Mouse (Mus musculus): ENCODE data around the gene Ggt7. TPM values are rescaled to one million over a fixed set of nuclear protein-coding genes. Genes with fewer than 3 reads are reported as not detected.

Ggt7 gene
- polyA plus RNA-seq, 1 experiment from 2014 or later: 0.17 TPM

GRCm38 (mm10) chr2:155515941-155516340, 2.1 kb downstream of the Ggt7 start:
- H3K36me3 ChIP-seq (ENCODE audit: control insufficient read depth, insufficient read depth): no peaks in the 10 kb centered on the region
- H3K4me1 ChIP-seq (ENCODE audit: control insufficient read depth, low read depth, low read length): peaks cover 16% of the 10 kb centered on the region
- H3K4me3 ChIP-seq (ENCODE audit: low read depth, low read length): no peak overlapping the region
- no peak overlapping the region for H3K4me2 ChIP-seq (ENCODE audit: low read depth, low read length)
- H3K27me3 ChIP-seq (ENCODE audit: control insufficient read depth, insufficient read depth, low read depth, low read length): peaks cover 26% of the 10 kb centered on the region
- WGBS (ENCODE audit: insufficient replicate concordance): 4% methylated on average over 1 of the region's 1 CpGs
- ATAC-seq (ENCODE audit: low read depth): no peak
- H3K27ac ChIP-seq (ENCODE audit: low read length): no peak overlapping the region
- no peak overlapping the region for H3K9ac ChIP-seq (ENCODE audit: low read depth, low read length)
- no peaks in the 10 kb centered on the region for H3K9me3 ChIP-seq (replicated peaks; ENCODE audit: control insufficient read depth, low read length)

DNA sequence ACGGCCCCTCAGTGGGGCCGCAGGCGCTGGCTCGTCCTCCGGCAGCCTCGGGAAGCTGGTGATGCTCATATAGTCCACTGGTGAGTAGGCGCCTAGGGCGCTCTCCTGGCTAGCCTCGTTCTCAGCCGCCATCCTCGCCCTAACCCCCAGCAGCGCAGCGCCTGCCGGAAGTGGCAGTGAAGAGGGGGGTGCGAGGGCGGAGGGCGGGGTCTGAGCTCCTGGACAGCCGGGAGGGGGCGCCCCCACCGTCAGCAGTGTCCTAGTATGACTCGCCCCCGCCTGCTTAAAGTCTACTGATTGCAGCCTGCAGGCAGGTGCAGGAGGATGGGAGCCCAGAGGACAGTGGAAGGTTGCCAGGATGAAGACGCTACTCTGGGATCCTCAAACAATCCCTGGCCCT, 3.4 kb downstream of the Ggt7 start:
- WGBS (ENCODE audit: insufficient replicate concordance): 1% methylated on average over 23 of the region's 23 CpGs
- peak overlapping the region; percentile 18; the same call in 1 of the 2 replicates for H3K4me3 ChIP-seq (ENCODE audit: low read depth, low read length)
- H3K27ac ChIP-seq (ENCODE audit: low read length): no peak overlapping the region
- ATAC-seq (ENCODE audit: low read depth): no peak
- H3K27me3 ChIP-seq (ENCODE audit: control insufficient read depth, insufficient read depth, low read depth, low read length): peaks cover 26% of the 10 kb centered on the region
- no peaks in the 10 kb centered on the region for H3K36me3 ChIP-seq (ENCODE audit: control insufficient read depth, insufficient read depth)
- H3K4me2 ChIP-seq (ENCODE audit: low read depth, low read length): peak overlapping the region; percentile 30; the same call in 1 of the 2 replicates
- H3K9ac ChIP-seq (ENCODE audit: low read depth, low read length): no peak overlapping the region; the same call in 1 of the 2 replicates
- no peaks in the 10 kb centered on the region for H3K9me3 ChIP-seq (replicated peaks; ENCODE audit: control insufficient read depth, low read length)
- peaks cover 16% of the 10 kb centered on the region for H3K4me1 ChIP-seq (ENCODE audit: control insufficient read depth, low read depth, low read length)

GRCm38 (mm10) chr2:155513543-155513942, 4.5 kb downstream of the Ggt7 start:
- Histone ChIP-seq H3K4me1 (ENCODE audit: control insufficient read depth, low read depth, low read length) (peaks cover 11% of the 10 kb centered on the region), H3K4me3 (ENCODE audit: low read depth, low read length) (no peak overlapping the region), H3K9ac (ENCODE audit: low read depth, low read length) (no peak overlapping the region), H3K9me3 (replicated peaks; ENCODE audit: control insufficient read depth, low read length) (no peaks in the 10 kb centered on the region), H3K4me2 (ENCODE audit: low read depth, low read length) (no peak overlapping the region), H3K36me3 (ENCODE audit: control insufficient read depth, insufficient read depth) (no peaks in the 10 kb centered on the region), H3K27me3 (ENCODE audit: control insufficient read depth, insufficient read depth, low read depth, low read length) (peaks cover 26% of the 10 kb centered on the region), H3K27ac (ENCODE audit: low read length) (no peak overlapping the region)
- ATAC-seq (ENCODE audit: low read depth): no peak
- 44% methylated on average over 5 of the region's 5 CpGs for WGBS (ENCODE audit: insufficient replicate concordance)

DNA sequence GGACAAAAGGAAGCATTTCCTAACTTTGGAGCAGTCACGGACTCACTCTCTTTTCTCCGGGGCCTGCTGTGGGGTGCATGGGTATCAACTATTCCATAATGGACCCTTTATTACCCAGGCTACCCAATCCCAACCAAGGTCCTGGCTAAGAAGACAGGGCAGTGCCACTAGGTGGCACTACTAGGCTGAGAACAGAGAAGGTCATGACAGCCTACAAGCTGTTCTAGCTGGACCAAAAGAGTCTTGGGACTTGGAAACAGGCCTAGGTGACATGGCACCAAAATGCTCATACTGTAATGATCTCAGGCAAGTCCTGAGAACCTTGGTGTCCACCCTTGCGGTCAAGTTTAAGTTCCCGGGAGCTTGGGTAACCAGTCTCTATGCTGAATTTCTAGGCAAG, 5.6 kb downstream of the Ggt7 start:
- WGBS (ENCODE audit: insufficient replicate concordance): 41% methylated on average over 4 of the region's 4 CpGs
- Histone ChIP-seq H3K9ac (ENCODE audit: low read depth, low read length) (no peak overlapping the region), H3K27me3 (ENCODE audit: control insufficient read depth, insufficient read depth, low read depth, low read length) (peaks cover 26% of the 10 kb centered on the region), H3K36me3 (ENCODE audit: control insufficient read depth, insufficient read depth) (no peaks in the 10 kb centered on the region), H3K4me3 (ENCODE audit: low read depth, low read length) (no peak overlapping the region), H3K27ac (ENCODE audit: low read length) (no peak overlapping the region), H3K4me1 (ENCODE audit: control insufficient read depth, low read depth, low read length) (peaks cover 10% of the 10 kb centered on the region), H3K9me3 (replicated peaks; ENCODE audit: control insufficient read depth, low read length) (no peaks in the 10 kb centered on the region), H3K4me2 (ENCODE audit: low read depth, low read length) (no peak overlapping the region)
- ATAC-seq (ENCODE audit: low read depth): no peak

DNA sequence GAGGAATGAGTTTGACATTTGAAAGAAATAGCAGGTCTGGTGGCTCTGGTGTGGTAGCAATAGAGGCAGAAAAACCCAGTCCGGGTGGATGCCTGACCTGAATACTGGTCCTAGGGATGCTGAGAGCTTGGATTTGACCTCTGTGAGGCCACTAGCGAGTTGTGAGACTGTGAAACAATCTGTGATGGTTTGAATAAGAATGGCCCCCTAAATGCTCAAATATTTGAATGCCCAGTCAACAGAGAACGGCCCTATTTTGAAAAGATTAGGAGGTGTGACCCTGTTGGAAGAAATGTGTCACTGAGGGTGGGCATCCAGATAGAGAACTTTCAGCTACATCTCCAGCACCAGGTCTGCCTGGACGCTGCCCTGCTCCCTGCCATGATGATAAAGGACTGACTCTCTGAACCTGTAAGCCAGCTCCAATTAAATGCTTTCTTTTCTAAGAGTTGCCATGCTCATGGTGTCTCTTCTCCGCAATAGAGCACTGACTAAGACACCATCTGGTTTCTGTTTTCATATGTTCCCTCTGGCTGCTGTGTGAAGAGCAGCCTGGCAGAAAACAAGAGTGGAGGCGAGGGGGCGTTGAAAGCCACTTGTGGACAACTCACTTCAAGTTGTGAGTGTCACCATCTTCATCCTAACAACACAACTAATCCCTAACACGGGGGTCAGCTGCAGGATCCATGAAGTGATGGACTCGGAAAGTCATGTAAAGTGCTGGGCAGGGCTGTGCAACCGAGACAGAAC, 10.1 kb downstream of the Ggt7 start:
- 63% methylated on average over 10 of the region's 10 CpGs for WGBS (ENCODE audit: insufficient replicate concordance)
- no peak overlapping the region for H3K4me2 ChIP-seq (ENCODE audit: low read depth, low read length)
- no peaks in the 10 kb centered on the region for H3K4me1 ChIP-seq (ENCODE audit: control insufficient read depth, low read depth, low read length)
- ATAC-seq (ENCODE audit: low read depth): no peak
- no peak overlapping the region for H3K4me3 ChIP-seq (ENCODE audit: low read depth, low read length)
- H3K36me3 ChIP-seq (ENCODE audit: control insufficient read depth, insufficient read depth): no peaks in the 10 kb centered on the region
- H3K9ac ChIP-seq (ENCODE audit: low read depth, low read length): no peak overlapping the region
- H3K9me3 ChIP-seq (replicated peaks; ENCODE audit: control insufficient read depth, low read length): no peaks in the 10 kb centered on the region
- no peaks in the 10 kb centered on the region for H3K27me3 ChIP-seq (ENCODE audit: control insufficient read depth, insufficient read depth, low read depth, low read length)
- H3K27ac ChIP-seq (ENCODE audit: low read length): no peak overlapping the region

GRCm38 (mm10) chr2:155505811-155506210, 12.2 kb downstream of the Ggt7 start:
- Histone ChIP-seq H3K9me3 (replicated peaks; ENCODE audit: control insufficient read depth, low read length) (no peaks in the 10 kb centered on the region), H3K4me2 (ENCODE audit: low read depth, low read length) (no peak overlapping the region), H3K9ac (ENCODE audit: low read depth, low read length) (no peak overlapping the region), H3K27ac (ENCODE audit: low read length) (no peak overlapping the region), H3K36me3 (ENCODE audit: control insufficient read depth, insufficient read depth) (no peaks in the 10 kb centered on the region), H3K4me1 (ENCODE audit: control insufficient read depth, low read depth, low read length) (no peaks in the 10 kb centered on the region), H3K4me3 (ENCODE audit: low read depth, low read length) (no peak overlapping the region), H3K27me3 (ENCODE audit: control insufficient read depth, insufficient read depth, low read depth, low read length) (no peaks in the 10 kb centered on the region)
- WGBS (ENCODE audit: insufficient replicate concordance): 66% methylated on average over 9 of the region's 9 CpGs
- no peak for ATAC-seq (ENCODE audit: low read depth)

- no peak overlapping the region for H3K9ac ChIP-seq (ENCODE audit: low read depth, low read length)
- H3K9me3 ChIP-seq (replicated peaks; ENCODE audit: control insufficient read depth, low read length): no peaks in the 10 kb centered on the region
- no peak overlapping the region for H3K4me3 ChIP-seq (ENCODE audit: low read depth, low read length)
- 60% methylated on average over 13 of the region's 13 CpGs for WGBS (ENCODE audit: insufficient replicate concordance)
- no peaks in the 10 kb centered on the region for H3K4me1 ChIP-seq (ENCODE audit: control insufficient read depth, low read depth, low read length)
- no peak for ATAC-seq (ENCODE audit: low read depth)
- H3K4me2 ChIP-seq (ENCODE audit: low read depth, low read length): no peak overlapping the region
- no peaks in the 10 kb centered on the region for H3K27me3 ChIP-seq (ENCODE audit: control insufficient read depth, insufficient read depth, low read depth, low read length)
- no peak overlapping the region for H3K27ac ChIP-seq (ENCODE audit: low read length)
- H3K36me3 ChIP-seq (ENCODE audit: control insufficient read depth, insufficient read depth): no peaks in the 10 kb centered on the region
Observed at GRCm38 (mm10) chr2:155504440-155505355, 13.3 kb downstream of the Ggt7 start.

- H3K4me1 ChIP-seq (ENCODE audit: control insufficient read depth, low read depth, low read length): no peaks in the 10 kb centered on the region
- 58% methylated on average over 7 of the region's 7 CpGs for WGBS (ENCODE audit: insufficient replicate concordance)
Observed at GRCm38 (mm10) chr2:155502596-155502995, 15.4 kb downstream of the Ggt7 start.

DNA sequence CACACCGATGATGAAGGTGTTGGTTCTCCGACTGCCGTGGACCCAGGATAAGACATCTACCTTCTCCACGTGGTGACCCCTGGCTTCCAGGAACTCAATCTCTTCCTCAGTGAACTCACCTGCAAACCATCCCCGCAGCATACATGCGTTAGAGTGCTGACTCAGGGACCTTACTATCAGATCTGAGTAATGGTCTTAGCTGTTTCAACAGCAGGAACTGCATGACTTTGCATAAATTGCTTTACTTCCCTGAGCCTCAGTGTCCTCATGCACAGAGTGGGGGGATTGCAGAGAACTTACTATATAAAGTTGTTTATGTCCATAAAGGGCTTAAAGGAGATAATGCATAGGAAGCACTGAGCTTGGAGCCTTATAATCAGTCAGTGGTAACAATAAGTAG, 27.0 kb downstream of the Ggt7 start:
- Histone ChIP-seq H3K4me2 (ENCODE audit: low read depth, low read length) (no peak overlapping the region), H3K27ac (ENCODE audit: low read length) (no peak overlapping the region), H3K36me3 (ENCODE audit: control insufficient read depth, insufficient read depth) (no peaks in the 10 kb centered on the region), H3K4me3 (ENCODE audit: low read depth, low read length) (no peak overlapping the region), H3K4me1 (ENCODE audit: control insufficient read depth, low read depth, low read length) (no peaks in the 10 kb centered on the region), H3K9me3 (replicated peaks; ENCODE audit: control insufficient read depth, low read length) (no peaks in the 10 kb centered on the region), H3K9ac (ENCODE audit: low read depth, low read length) (no peak overlapping the region), H3K27me3 (ENCODE audit: control insufficient read depth, insufficient read depth, low read depth, low read length) (no peaks in the 10 kb centered on the region)
- WGBS (ENCODE audit: insufficient replicate concordance): 60% methylated on average over 6 of the region's 6 CpGs
- ATAC-seq (ENCODE audit: low read depth): no peak

More at GRCm38 (mm10) chr2:155502596-155502995, 15.4 kb downstream of the Ggt7 start:
- Histone ChIP-seq H3K9ac (ENCODE audit: low read depth, low read length) (no peak overlapping the region), H3K27ac (ENCODE audit: low read length) (no peak overlapping the region), H3K27me3 (ENCODE audit: control insufficient read depth, insufficient read depth, low read depth, low read length) (no peaks in the 10 kb centered on the region), H3K4me2 (ENCODE audit: low read depth, low read length) (no peak overlapping the region), H3K4me3 (ENCODE audit: low read depth, low read length) (no peak overlapping the region), H3K9me3 (replicated peaks; ENCODE audit: control insufficient read depth, low read length) (no peaks in the 10 kb centered on the region), H3K36me3 (ENCODE audit: control insufficient read depth, insufficient read depth) (no peaks in the 10 kb centered on the region)
- no peak for ATAC-seq (ENCODE audit: low read depth)

Data from liver, embryonic 16.5 days (tissue).